In the genomic region with DNA sequence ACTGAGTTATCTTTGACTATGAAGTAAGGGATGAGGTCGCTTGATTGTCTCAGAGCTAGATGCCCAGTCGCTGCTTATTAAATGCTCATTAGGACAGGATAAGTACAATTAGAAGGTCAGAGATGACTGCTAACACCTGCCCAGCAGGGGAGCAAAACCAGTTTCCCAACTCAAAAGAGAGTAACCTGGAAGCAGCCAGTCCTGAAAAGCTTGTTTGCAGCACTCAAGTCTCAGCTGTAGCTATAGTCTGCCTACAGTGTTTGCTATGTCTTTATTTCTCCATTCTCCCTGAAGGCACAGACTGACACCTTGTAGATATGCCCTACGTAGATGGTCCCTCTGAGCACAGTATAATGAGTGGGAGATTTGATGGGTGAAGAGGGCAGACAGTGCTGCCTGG, we compare ENCODE assay signal across 14 mouse cellular contexts.
"Had no signal": no experiment of that assay in that cellular context is flagged by ENCODE, and none has a peak within 500 bp of the region (broad histone marks: within the 10 kb centered on the region; RNA-seq: fewer than 3 reads in every experiment).

No protein-coding gene starts in this region.

- H3K4me2 ChIP-seq: limb, embryonic 12.5 days; liver, embryonic 13.5 days; midbrain, embryonic 12.5 days; stomach, embryonic 15.5 days had no signal

- H3K4me3 ChIP-seq: limb, embryonic 12.5 days; liver, embryonic 13.5 days; megakaryocyte, embryonic 14.5 days; midbrain, embryonic 12.5 days; stomach, embryonic 15.5 days had no signal

- H3K36me3 ChIP-seq: limb, embryonic 12.5 days; liver, embryonic 13.5 days; midbrain, embryonic 12.5 days; stomach, embryonic 15.5 days had no signal

- H3K9ac ChIP-seq: limb, embryonic 12.5 days; liver, embryonic 13.5 days; liver, postnatal 0 days; midbrain, embryonic 12.5 days; stomach, embryonic 15.5 days had no signal

- H3K27ac ChIP-seq: limb, embryonic 12.5 days; liver, embryonic 13.5 days; macrophage; midbrain, embryonic 12.5 days; stomach, embryonic 15.5 days had no signal

- H3K4me1 ChIP-seq: limb, embryonic 12.5 days; liver, embryonic 13.5 days; megakaryocyte, embryonic 14.5 days; midbrain, embryonic 12.5 days; stomach, embryonic 15.5 days had no signal

- H3K9me3 ChIP-seq: limb, embryonic 12.5 days; liver, embryonic 13.5 days; midbrain, embryonic 12.5 days; stomach, embryonic 15.5 days had no signal

- H3K27me3 ChIP-seq: limb, embryonic 12.5 days; liver, embryonic 13.5 days; megakaryocyte, embryonic 14.5 days; midbrain, embryonic 12.5 days; stomach, embryonic 15.5 days had no signal

- DNase-seq: layer of hippocampus, adult 9-11 months; layer of hippocampus, postnatal 36 days; liver; liver, embryonic 13.5 days; liver, postnatal 0 days; lung, postnatal 14 days; right cerebral cortex, postnatal 14 days; thymus, adult 2 months; thymus, postnatal 36 days had no signal
